Comparison of ENCODE assay signal across 9 mouse cellular contexts in genomic region chr6:90712063-90712462, GRCm38 (mm10).
DNase-seq lines count a peak whose midpoint lies in the region; ATAC-seq and TF ChIP-seq lines count a peak whose summit lies in the region.
"Had no signal": no experiment of that assay in that cellular context is flagged by ENCODE, and none has a peak within 500 bp of the region (broad histone marks: within the 10 kb centered on the region; RNA-seq: fewer than 3 reads in every experiment).

No protein-coding gene starts in this region.

- peak overlapping the region; percentile 8; the same call in 1 of the 2 replicates for H3K4me2 ChIP-seq in lung, embryonic 14.5 days
- H3K4me2 ChIP-seq in forebrain, embryonic 16.5 days (ENCODE audit: low read length), result no peak overlapping the region
- H3K4me2 ChIP-seq in limb, embryonic 12.5 days, result 0 out of 2 replicates have a peak overlapping the region, but pooled peaks have one; percentile 24
- peak overlapping the region; percentile 5; the same call in 1 of the 2 replicates for H3K4me2 ChIP-seq in neural tube, embryonic 15.5 days

- H3K9ac ChIP-seq in lung, embryonic 14.5 days, result no peak overlapping the region
- no peak overlapping the region for H3K9ac ChIP-seq in forebrain, embryonic 16.5 days (replicated peaks; ENCODE audit: low read depth, low read length)
- H3K9ac ChIP-seq in limb, embryonic 12.5 days (replicated peaks), result 0 out of 2 replicates have a peak overlapping the region, but pooled peaks have one; percentile 31
- no peak overlapping the region for H3K9ac ChIP-seq in neural tube, embryonic 15.5 days (replicated peaks)

- H3K4me3 ChIP-seq in lung, embryonic 14.5 days (ENCODE audit: low read depth, low read length), result no peak overlapping the region
- no peak overlapping the region for H3K4me3 ChIP-seq in forebrain, embryonic 16.5 days (replicated peaks; ENCODE audit: low read length)
- no peak overlapping the region for H3K4me3 ChIP-seq in limb, embryonic 12.5 days (replicated peaks)
- no peak overlapping the region for H3K4me3 ChIP-seq in neural tube, embryonic 15.5 days (replicated peaks)

- H3K27me3 ChIP-seq in lung, embryonic 14.5 days (ENCODE audit: insufficient read depth, low read length), result no peaks in the 10 kb centered on the region
- no peaks in the 10 kb centered on the region for H3K27me3 ChIP-seq in forebrain, embryonic 16.5 days (replicated peaks; ENCODE audit: control insufficient read depth, insufficient read depth, low read length)
- no peaks in the 10 kb centered on the region for H3K27me3 ChIP-seq in limb, embryonic 12.5 days
- no peaks in the 10 kb centered on the region for H3K27me3 ChIP-seq in neural tube, embryonic 15.5 days (replicated peaks)

- 60% methylated on average over 3 of the region's 3 CpGs for WGBS in lung, embryonic 14.5 days
- 55% methylated on average over 3 of the region's 3 CpGs for WGBS in forebrain, embryonic 16.5 days
- 66% methylated on average over 3 of the region's 3 CpGs for WGBS in limb, embryonic 12.5 days
- 44% methylated on average over 3 of the region's 3 CpGs for WGBS in neural tube, embryonic 15.5 days

- peak overlapping the region; percentile 37 for H3K27ac ChIP-seq in lung, embryonic 14.5 days (ENCODE audit: low read depth)
- H3K27ac ChIP-seq in forebrain, embryonic 16.5 days (ENCODE audit: low read length), result peak overlapping the region; percentile 52
- H3K27ac ChIP-seq in limb, embryonic 12.5 days, result peak overlapping the region; percentile 73
- H3K27ac ChIP-seq in neural tube, embryonic 15.5 days (replicated peaks), result peak overlapping the region; percentile 65

- ATAC-seq in lung, embryonic 14.5 days (ENCODE audit: insufficient read depth), result no peak
- no peak for ATAC-seq in forebrain, embryonic 16.5 days
- no peak for ATAC-seq in limb, embryonic 12.5 days (ENCODE audit: insufficient number of reproducible peaks, insufficient read depth, low FRiP score, low TSS enrichment, low read depth)
- no peak for ATAC-seq in neural tube, embryonic 15.5 days (ENCODE audit: low FRiP score)

- H3K9me3 ChIP-seq in lung, embryonic 14.5 days (ENCODE audit: low read depth, low read length), result no peaks in the 10 kb centered on the region
- H3K9me3 ChIP-seq in forebrain, embryonic 16.5 days (ENCODE audit: control insufficient read depth, low read length), result no peaks in the 10 kb centered on the region
- no peaks in the 10 kb centered on the region for H3K9me3 ChIP-seq in limb, embryonic 12.5 days
- H3K9me3 ChIP-seq in neural tube, embryonic 15.5 days (replicated peaks), result no peaks in the 10 kb centered on the region

- TF ChIP-seq CTCF in lung, embryonic 14.5 days (IDR thresholded peaks at IDR 0.05; ENCODE audit: low read depth), result no peak

- intact Hi-C loops in left cerebral cortex, postnatal 14 days (cut with DNase I), result no loop called here

- peaks cover 54% of the 10 kb centered on the region for H3K4me1 ChIP-seq in lung, embryonic 14.5 days (ENCODE audit: insufficient read depth)
- peaks cover 66% of the 10 kb centered on the region for H3K4me1 ChIP-seq in forebrain, embryonic 16.5 days (replicated peaks; ENCODE audit: control insufficient read depth, insufficient read depth, low read length)
- H3K4me1 ChIP-seq in limb, embryonic 12.5 days (replicated peaks), result peaks cover 74% of the 10 kb centered on the region
- H3K4me1 ChIP-seq in neural tube, embryonic 15.5 days, result peaks cover 87% of the 10 kb centered on the region

- H3K36me3 ChIP-seq in lung, embryonic 14.5 days (ENCODE audit: insufficient read depth), result no peaks in the 10 kb centered on the region
- no peaks in the 10 kb centered on the region for H3K36me3 ChIP-seq in forebrain, embryonic 16.5 days (ENCODE audit: control insufficient read depth, insufficient read depth)
- peaks cover 3% of the 10 kb centered on the region; the same call in 1 of the 2 replicates for H3K36me3 ChIP-seq in limb, embryonic 12.5 days
- H3K36me3 ChIP-seq in neural tube, embryonic 15.5 days, result no peaks in the 10 kb centered on the region

- no peak for DNase-seq in lung, embryonic 14.5 days
- DNase-seq in lung, postnatal 25 days (ENCODE audit: low spot score), result no peak
- no peak for DNase-seq in frontal cortex, postnatal 10 days (ENCODE audit: low spot score in 2 of 2)
- no peak for DNase-seq in cerebellum, postnatal 10 days
- DNase-seq in left cerebral cortex, postnatal 14 days (ENCODE audit: low spot score in 2 of 2), result no peak
- DNase-seq: thymus, adult 18-20 months had no signal
